Mouse (Mus musculus) liver, postnatal 0 days (tissue): Measurements from ENCODE around the gene Sfxn2.

Experiments
- CTCF ChIP-seq: sonication (generic); IDR thresholded peaks from 2 replicates; pipeline ENCODE4 v1.5.1; 2016; ENCODE audit warnings: antibody characterized with exemption, low read depth
- EP300 ChIP-seq: IDR thresholded peaks from 2 replicates; pipeline ENCODE4 v1.6.1; 2016; ENCODE audit warnings: antibody characterized with exemption, low read depth, mild to moderate bottlenecking

DNA sequence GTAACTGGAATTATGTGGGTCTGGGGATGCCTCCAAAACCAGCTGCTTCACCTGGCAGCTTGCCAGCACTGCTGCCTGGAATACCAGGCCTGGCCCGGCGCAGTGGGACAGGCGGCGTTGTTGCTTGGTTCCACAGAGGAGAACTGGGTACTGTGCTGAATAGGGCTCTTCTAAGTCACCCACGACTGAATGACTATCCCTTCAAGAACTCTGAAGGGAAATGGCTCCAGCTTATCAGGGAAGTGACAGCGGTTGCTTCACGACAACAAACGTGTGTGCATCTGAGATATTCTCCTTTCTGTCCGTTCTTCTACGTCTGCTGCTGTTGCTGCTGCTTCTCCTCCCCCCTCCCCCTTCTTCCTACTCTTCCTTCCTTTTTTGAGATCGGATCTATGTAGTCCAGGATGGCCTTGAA lies 19.6 kb upstream of the Sfxn2 start:
- TF ChIP-seq CTCF, result no peak
- peak; percentile 88 for TF ChIP-seq EP300
